Mouse (Mus musculus) kidney, embryonic 16.5 days (tissue): ENCODE measurements around the gene Mmp19. TPM values are rescaled to one million over a fixed set of nuclear protein-coding genes. Genes with fewer than 3 reads are reported as not detected.

Source experiments
- ATAC-seq: fragments of 200-750 bp; cut with Nextera tagmentation; 2 replicates; pipeline ENCODE4 v1.8.0; 2017; ENCODE audit warnings: moderate TSS enrichment; ENCODE audit not compliant: low FRiP score, low TSS enrichment
- H3K27ac ChIP-seq: fragments of 300-500 bp; sonication (generic); 2 replicates; pipeline ENCODE4 v1.5.1; 2014; ENCODE audit warnings: low read length
- H3K27me3 ChIP-seq: fragments of 300-500 bp; sonication (generic); 2 replicates; pipeline ENCODE4 v1.6.1; 2014; ENCODE audit warnings: low read length, control low read depth, mixed read lengths; ENCODE audit not compliant: insufficient read depth
- H3K36me3 ChIP-seq: fragments of 300-500 bp; sonication (generic); 2 replicates; pipeline ENCODE4 v1.6.1; 2014; ENCODE audit warnings: low read length, control low read depth, mixed read lengths; ENCODE audit not compliant: insufficient read depth
- H3K4me1 ChIP-seq: fragments of 300-500 bp; sonication (generic); 2 replicates; pipeline ENCODE4 v1.6.1; 2014; ENCODE audit warnings: low read length, control low read depth, mixed read lengths; ENCODE audit not compliant: insufficient read depth
- H3K4me2 ChIP-seq: fragments of 300-500 bp; sonication (generic); replicated peaks from 2 replicates; pipeline ENCODE4 v1.6.1; 2014; ENCODE audit warnings: low read depth, low read length
- H3K4me3 ChIP-seq: fragments of 300-500 bp; sonication (generic); 2 replicates; pipeline ENCODE4 v1.5.1; 2014; ENCODE audit warnings: mild to moderate bottlenecking, low read length
- H3K9ac ChIP-seq: fragments of 300-500 bp; sonication (generic); replicated peaks from 2 replicates; pipeline ENCODE4 v1.6.1; 2014; ENCODE audit warnings: low read length
- H3K9me3 ChIP-seq: fragments of 300-500 bp; sonication (generic); 2 replicates; pipeline ENCODE4 v1.6.1; 2016; ENCODE audit warnings: low read length, control low read depth
- WGBS: fragments of 180-500 bp; shearing (Covaris S2); extraction: QIAGEN DNeasy Blood & Tissue Kit; methylation state at CpG from one replicate; pipeline ENCODE4 v1.1.7; 2014; 5-methylcytosine and 5-hydroxymethylcytosine counted together
- polyA plus RNA-seq: library from polyadenylated mRNA; unstranded; fragments of >200 nt; fragmentation: Nextera tagmentation; extraction: Ambion mirVana; gene quantifications from 2 replicates; pipeline ENCODE4 v1.2.1, GENCODE M21; 2015

Gene Mmp19
- polyA plus RNA-seq = 0.89 and 0.98 TPM in 2 replicates

DNA sequence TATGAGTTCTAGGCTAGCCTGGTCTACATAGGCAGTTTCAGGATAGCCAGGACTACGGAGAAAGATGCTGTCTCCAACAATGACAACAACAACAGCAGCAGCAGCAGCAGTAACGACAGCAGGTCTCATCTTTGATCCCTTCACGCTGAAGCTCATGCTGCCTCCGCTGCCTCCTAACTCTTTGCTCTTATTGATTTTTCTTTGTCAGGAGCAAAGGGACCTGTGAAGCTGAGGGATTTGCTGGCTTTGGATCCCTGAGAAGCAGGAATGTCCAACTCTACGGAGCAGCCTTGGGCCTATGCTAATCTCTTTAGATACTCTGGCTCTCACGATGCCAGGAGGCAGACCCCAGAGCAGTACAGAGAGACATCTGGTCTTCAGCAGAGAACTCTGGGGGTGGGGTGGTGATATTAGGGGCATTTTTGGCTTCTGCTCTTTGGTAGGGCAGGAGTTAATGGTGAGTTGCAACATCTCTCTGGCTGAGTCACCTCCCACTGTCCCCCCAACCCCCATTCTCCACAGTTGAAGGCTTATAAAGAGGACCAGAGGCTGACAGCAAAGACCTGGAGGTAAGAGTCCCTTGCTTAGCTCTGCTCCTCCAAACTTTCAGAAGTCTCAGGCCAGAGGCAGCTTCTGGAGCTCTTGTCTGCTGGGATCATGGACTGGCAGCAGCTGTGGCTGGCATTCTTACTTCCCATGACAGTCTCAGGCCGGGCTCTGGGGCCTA, at the start of gene Mmp19:
Gene Mmp19 (plus strand): TSS at position 513 of the 727 bp plus-strand sequence.
- H3K4me3 ChIP-seq = no peak within 1 kb of the TSS
- no peak within 1 kb of the TSS for H3K27ac ChIP-seq
- H3K27me3 ChIP-seq = no peaks in the 10 kb centered on the region
- no peaks in the 10 kb centered on the region for H3K4me1 ChIP-seq
- no peak within 1 kb of the TSS for H3K9ac ChIP-seq
- H3K36me3 ChIP-seq = no peaks in the 10 kb centered on the region
- WGBS = 77% methylated on average over 7 of the region's 7 CpGs
- no peak within 1 kb of the TSS for H3K4me2 ChIP-seq
- H3K9me3 ChIP-seq = no peaks in the 10 kb centered on the region
- no peak for ATAC-seq

DNA sequence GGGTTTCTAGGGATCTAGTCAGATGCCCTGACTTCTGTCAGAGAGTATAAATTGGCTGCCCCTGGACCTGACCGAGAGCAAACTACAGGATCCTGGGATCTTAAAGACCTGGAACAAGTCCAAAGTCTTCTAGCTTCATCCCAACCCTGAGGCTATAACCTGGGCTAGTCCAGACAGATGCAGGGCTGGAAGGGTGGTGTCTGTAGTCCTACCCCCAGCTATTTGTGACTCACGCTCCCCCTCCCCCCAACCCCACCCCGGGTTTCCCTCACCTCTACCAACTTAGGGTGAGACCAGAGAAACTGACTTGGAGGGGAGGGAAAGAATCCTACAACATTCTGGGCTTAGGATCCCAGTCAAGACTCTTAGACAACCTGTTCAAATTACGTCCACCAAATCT, 48.1 kb upstream of the Mmp19 start:
- Histone ChIP-seq H3K9ac (no peak overlapping the region), H3K4me3 (peak overlapping the region; percentile 64), H3K9me3 (no peaks in the 10 kb centered on the region), H3K4me2 (peak overlapping the region; percentile 93), H3K27ac (no peak overlapping the region), H3K4me1 (peaks cover 25% of the 10 kb centered on the region), H3K36me3 (no peaks in the 10 kb centered on the region), H3K27me3 (peaks cover 7% of the 10 kb centered on the region; the same call in 1 of the 2 replicates)
- ATAC-seq = no peak
- 39% methylated on average over 4 of the region's 4 CpGs for WGBS

DNA sequence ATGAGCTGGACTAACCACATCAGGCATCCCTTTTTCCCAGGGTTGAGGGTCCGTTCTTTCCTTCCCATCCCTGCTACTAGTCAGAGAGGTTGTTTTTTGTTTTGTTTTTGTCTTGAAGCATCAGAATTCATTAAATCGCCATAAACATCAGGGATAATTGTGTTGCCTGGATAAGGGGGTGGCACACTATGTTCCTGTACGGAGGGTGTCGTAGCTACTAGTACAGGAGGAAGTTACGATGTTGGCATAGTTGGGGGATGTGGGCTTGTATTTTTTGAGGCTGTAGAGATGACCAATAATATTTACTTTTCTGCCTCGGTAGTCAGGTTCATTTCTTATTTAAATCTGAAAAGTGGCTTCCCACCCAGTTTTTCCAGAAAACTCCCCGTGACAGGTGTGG, 47.5 kb upstream of the Mmp19 start:
- Histone ChIP-seq H3K27me3 (peaks cover 7% of the 10 kb centered on the region; the same call in 1 of the 2 replicates), H3K36me3 (no peaks in the 10 kb centered on the region), H3K4me1 (peaks cover 25% of the 10 kb centered on the region), H3K4me2 (peak overlapping the region; percentile 93), H3K9ac (peak overlapping the region; percentile 79), H3K9me3 (no peaks in the 10 kb centered on the region), H3K27ac (no peak overlapping the region), H3K4me3 (peak overlapping the region; percentile 64)
- 5% methylated on average over 7 of the region's 7 CpGs for WGBS
- ATAC-seq = no peak

DNA sequence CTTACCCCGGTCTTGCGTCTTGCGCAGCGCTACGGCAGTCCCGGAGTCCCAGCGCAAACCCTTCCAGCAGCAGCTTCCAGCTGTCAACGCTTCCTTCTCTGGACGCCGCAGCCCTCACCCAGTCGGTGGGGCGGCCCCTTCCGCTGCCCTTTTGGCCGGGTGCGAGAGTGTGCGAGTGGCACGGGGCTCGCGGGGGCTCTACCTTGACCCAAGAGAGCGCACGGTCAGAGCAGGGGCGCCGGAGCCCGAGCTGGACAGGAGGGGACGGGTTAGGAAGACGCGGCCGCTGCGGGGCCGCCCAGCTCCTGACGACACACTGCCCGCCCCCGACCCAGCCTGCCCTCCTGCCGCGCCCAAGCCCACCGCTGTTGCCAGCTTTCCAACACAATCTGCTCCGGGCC, 46.9 kb upstream of the Mmp19 start:
- peak; percentile 52 for ATAC-seq
- peaks cover 25% of the 10 kb centered on the region for H3K4me1 ChIP-seq
- H3K4me3 ChIP-seq = peak overlapping the region; percentile 64
- H3K27ac ChIP-seq = peak overlapping the region; percentile 28; the same call in 1 of the 2 replicates
- H3K36me3 ChIP-seq = no peaks in the 10 kb centered on the region
- H3K4me2 ChIP-seq = peak overlapping the region; percentile 93
- H3K27me3 ChIP-seq = peaks cover 7% of the 10 kb centered on the region; the same call in 1 of the 2 replicates
- WGBS = under 1% methylated on average over 36 of the region's 37 CpGs
- no peaks in the 10 kb centered on the region for H3K9me3 ChIP-seq
- H3K9ac ChIP-seq = peak overlapping the region; percentile 79

DNA sequence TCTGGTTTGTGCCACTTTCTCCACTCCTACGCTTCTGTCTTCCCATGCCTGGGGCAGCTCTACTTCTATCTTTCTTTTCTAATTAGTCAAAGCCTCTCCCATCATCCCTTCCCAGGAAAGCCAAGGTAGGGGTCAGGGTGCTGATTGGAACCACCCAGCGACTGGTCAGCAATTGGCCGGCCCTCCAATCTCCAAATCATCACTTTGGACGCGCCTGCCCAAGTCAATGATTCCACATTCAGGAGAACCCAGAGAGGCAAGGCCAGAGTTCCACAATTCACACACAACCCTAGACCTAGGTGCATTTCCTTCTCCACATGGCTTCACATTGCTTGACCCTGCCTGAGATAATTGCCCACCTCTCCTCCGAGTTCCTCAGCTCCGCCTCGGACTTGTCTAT, 46.5 kb upstream of the Mmp19 start:
- peaks cover 7% of the 10 kb centered on the region; the same call in 1 of the 2 replicates for H3K27me3 ChIP-seq
- H3K9me3 ChIP-seq = no peaks in the 10 kb centered on the region
- H3K36me3 ChIP-seq = no peaks in the 10 kb centered on the region
- peak overlapping the region; percentile 64 for H3K4me3 ChIP-seq
- no peak for ATAC-seq
- H3K27ac ChIP-seq = peak overlapping the region; percentile 28; the same call in 1 of the 2 replicates
- H3K4me2 ChIP-seq = peak overlapping the region; percentile 93
- peak overlapping the region; percentile 79 for H3K9ac ChIP-seq
- H3K4me1 ChIP-seq = peaks cover 28% of the 10 kb centered on the region
- 28% methylated on average over 8 of the region's 8 CpGs for WGBS

DNA sequence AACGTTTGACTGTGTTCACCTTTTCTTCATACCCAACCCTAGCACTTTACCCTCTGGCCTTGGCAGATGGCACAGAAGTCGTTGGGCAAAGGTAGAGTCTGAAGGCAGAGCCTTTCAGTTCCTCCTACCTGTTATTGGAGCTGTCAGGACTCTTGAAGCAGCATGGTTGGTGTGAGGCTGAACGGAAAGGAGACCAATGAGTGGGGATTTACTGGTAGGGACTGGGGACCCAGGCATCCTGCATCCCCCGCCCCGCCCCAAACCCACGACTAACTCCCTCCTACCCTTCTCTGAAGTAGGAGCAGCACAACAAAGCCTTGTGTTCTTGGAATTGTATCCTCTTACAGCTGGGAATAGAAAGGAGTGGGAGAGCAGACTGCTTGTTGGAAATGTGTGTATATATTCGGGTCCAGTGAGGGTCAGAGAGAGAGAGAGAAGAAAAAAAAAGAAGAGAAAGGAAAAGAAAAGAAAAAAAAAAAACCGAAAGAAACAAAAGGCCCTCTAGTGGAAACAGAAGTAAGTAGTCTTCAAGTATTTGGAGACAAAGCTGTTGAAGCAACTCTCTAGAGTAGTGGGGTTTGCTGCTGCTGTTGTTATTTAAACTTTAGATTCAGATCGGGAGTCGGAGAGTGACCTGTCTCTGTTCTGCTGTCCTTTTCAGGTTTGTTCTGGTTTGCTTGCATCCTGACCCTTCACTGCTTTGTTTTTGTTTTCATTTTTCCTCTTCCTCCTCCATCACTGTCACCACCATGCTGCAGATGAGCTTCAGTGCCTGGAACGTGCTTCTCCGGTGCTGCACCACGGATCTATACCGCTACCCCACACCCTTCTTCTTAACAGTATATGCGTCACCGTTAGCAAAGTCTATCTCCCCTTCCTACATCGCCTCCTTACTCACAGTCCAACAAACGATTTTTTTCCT, 45.8 kb upstream of the Mmp19 start, which contains the start of gene Dgka:
Gene Dgka (minus strand): TSS at position 176 of the 922 bp plus-strand sequence.
- Histone ChIP-seq H3K27ac (peak within 1 kb of the TSS; percentile 28), H3K4me3 (peak within 1 kb of the TSS; percentile 64), H3K4me2 (peak within 1 kb of the TSS; percentile 93), H3K9me3 (no peaks in the 10 kb centered on the region), H3K9ac (peak within 1 kb of the TSS; percentile 79), H3K36me3 (no peaks in the 10 kb centered on the region), H3K4me1 (peaks cover 35% of the 10 kb centered on the region), H3K27me3 (peaks cover 7% of the 10 kb centered on the region; the same call in 1 of the 2 replicates)
- WGBS = 23% methylated on average over 18 of the region's 18 CpGs
- no peak for ATAC-seq

DNA sequence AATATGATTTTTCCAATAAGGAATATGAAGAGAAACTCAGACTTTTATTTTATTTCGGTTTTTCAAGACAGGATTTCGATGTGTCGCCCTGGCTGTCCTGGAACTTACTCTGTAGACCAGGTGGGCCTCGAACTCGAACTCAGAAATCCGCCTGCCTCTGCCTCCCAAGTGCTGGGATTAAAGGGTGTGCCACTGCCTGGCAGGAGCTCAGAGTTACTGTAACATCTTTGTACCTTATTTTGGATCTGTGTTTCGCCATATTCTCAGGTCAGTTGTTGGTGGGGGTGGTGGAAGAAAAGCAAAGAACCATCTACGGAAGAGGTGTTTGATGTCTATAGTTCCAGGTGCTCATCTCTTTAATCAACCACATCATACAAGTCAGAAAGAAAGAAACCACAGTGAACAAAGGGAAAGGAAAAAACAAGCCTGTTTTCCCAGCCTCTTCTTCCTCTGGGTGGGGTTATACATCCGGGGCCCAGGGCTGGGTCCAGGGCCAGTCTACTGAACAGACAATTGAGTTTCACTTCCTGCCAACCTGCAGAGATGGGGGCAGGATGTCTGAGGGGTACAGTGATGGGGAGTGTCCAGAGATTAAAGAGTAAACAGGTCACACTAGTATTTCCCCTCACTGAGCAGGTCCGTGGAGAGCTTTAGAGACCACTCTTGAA, 44.6 kb upstream of the Mmp19 start:
- no peaks in the 10 kb centered on the region for H3K36me3 ChIP-seq
- WGBS = 90% methylated on average over 10 of the region's 10 CpGs
- no peak overlapping the region for H3K4me2 ChIP-seq
- H3K4me3 ChIP-seq = no peak overlapping the region
- peaks cover 36% of the 10 kb centered on the region for H3K4me1 ChIP-seq
- ATAC-seq = no peak
- H3K27ac ChIP-seq = no peak overlapping the region
- H3K9ac ChIP-seq = no peak overlapping the region
- H3K9me3 ChIP-seq = no peaks in the 10 kb centered on the region
- H3K27me3 ChIP-seq = peaks cover 7% of the 10 kb centered on the region; the same call in 1 of the 2 replicates

DNA sequence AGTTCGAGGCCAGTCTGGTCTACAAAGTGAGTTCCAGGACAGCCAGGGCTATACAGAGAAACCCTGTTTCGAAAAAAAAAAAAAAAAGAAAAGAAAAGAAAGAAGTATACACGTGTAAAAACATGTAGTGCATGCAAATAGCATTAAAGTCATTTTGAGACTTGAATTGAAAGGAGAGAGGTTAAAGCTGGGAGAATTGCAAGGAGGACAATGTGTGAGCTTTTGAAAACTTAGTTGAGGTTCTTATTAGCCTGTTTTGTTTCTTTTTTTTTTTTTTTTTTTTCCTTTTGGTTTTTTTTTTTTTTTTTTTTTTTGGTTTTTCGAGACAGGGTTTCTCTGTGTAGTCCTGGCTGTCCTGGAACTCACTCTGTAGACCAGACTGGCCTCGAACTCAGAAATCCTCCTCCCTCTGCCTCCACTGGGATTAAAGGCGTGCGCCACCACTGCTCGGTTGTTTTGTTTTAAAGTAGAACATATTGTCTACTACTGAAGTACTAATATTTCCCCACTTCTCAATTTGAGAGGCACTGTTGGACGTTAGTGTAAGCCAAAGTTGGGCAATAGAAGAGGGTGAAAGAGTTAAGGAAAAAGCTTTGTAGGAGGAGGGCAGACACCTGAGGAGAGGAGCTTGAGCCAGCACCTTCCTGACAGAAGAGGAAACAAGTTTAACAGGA, 43.6 kb upstream of the Mmp19 start:
- Histone ChIP-seq H3K4me2 (peak overlapping the region; percentile 86), H3K4me3 (peak overlapping the region; percentile 74), H3K36me3 (no peaks in the 10 kb centered on the region), H3K4me1 (peaks cover 36% of the 10 kb centered on the region), H3K9me3 (no peaks in the 10 kb centered on the region), H3K27me3 (peaks cover 2% of the 10 kb centered on the region; the same call in 1 of the 2 replicates), H3K27ac (peak overlapping the region; percentile 99), H3K9ac (peak overlapping the region; percentile 91)
- WGBS = 40% methylated on average over 8 of the region's 9 CpGs
- ATAC-seq = no peak
